In the genomic region with DNA sequence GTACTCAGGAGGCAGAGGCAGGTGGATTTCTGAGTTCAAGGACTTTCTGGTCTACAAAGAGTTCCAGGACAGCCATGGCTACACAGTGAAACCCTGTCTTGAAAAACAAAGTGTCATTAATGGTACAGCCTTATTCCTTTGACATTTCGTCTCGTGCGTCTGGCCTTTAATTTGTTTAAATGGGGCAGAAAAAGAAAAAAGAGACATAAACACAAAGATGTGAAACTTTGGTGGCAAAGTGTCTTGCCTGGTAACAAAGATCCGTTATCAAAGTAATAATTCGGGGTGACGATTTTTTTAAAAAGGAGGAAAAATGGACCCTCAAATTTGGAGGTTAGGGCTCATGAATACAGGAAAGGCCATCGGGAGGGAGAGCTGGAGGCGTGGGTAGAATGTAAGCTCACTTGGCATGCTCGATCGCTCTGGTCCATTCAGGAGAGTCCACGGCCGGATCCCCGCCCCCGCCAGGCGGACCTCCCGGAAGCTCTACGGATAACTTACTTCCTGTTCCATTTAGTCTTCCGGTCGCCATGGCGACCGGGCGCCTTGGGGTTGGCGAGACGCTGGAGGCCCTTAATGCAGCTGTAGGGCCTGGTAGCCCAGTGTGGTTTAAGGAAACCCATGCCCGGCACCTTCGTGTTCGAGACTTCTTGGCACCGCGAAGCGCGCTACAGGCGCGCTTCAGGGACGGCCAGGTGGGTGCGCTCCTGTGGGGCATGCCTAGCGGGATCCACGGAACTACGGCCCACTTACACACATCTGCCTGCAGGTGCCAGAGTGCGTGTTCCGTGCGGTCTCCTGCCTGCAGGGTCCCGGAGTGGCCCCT, we compare ENCODE assay signal across 8 mouse cellular contexts. TPM values are rescaled to one million over a fixed set of nuclear protein-coding genes. Genes with fewer than 3 reads are reported as not detected.
A peak's percentile ranks its signal among the peaks of the same experiment; 100 is the strongest.
DNase-seq lines count a peak whose midpoint lies in the region; ATAC-seq lines count a peak whose summit lies in the region.

A gene (plus strand): TSS at position 506 of the 826 bp plus-strand sequence.

- peak; percentile 63 for ATAC-seq in CD4-positive, CD25-positive, alpha-beta regulatory T cell, adult 4 months
- peak; percentile 17; the same call in 1 of the 2 replicates for ATAC-seq in heart, embryonic 13.5 days (ENCODE audit: extremely low read depth, insufficient number of reproducible peaks, low FRiP score, low TSS enrichment)
- ATAC-seq in liver, embryonic 15.5 days (ENCODE audit: insufficient read depth), result peak; percentile 53
- peak; percentile 57 for ATAC-seq in neural tube, embryonic 12.5 days (ENCODE audit: low FRiP score, low read depth)

- H3K9ac ChIP-seq in heart, embryonic 13.5 days, result peak within 1 kb of the TSS; percentile 83
- H3K9ac ChIP-seq in liver, embryonic 15.5 days, result peak within 1 kb of the TSS; percentile 83
- peak within 1 kb of the TSS; percentile 66 for H3K9ac ChIP-seq in neural tube, embryonic 12.5 days

- no peaks in the 10 kb centered on the region for H3K27me3 ChIP-seq in heart, embryonic 13.5 days (replicated peaks)
- H3K27me3 ChIP-seq in liver, embryonic 15.5 days, result no peaks in the 10 kb centered on the region
- H3K27me3 ChIP-seq in neural tube, embryonic 12.5 days (replicated peaks), result no peaks in the 10 kb centered on the region

- peaks cover 13% of the 10 kb centered on the region for H3K4me1 ChIP-seq in brown adipose tissue, adult 24 weeks (ENCODE audit: control insufficient read depth, insufficient read depth, insufficient read length, low read length)
- peaks cover 51% of the 10 kb centered on the region for H3K4me1 ChIP-seq in heart, embryonic 13.5 days
- peaks cover 62% of the 10 kb centered on the region for H3K4me1 ChIP-seq in liver, embryonic 15.5 days (replicated peaks)
- H3K4me1 ChIP-seq in neural tube, embryonic 12.5 days, result peaks cover 52% of the 10 kb centered on the region

- peak within 1 kb of the TSS; percentile 79 for H3K4me3 ChIP-seq in brown adipose tissue, adult 24 weeks (ENCODE audit: insufficient read depth, low read depth, low read length)
- peak within 1 kb of the TSS; percentile 68 for H3K4me3 ChIP-seq in heart, embryonic 13.5 days
- H3K4me3 ChIP-seq in liver, embryonic 15.5 days (replicated peaks), result peak within 1 kb of the TSS; percentile 80
- H3K4me3 ChIP-seq in neural tube, embryonic 12.5 days, result peak within 1 kb of the TSS; percentile 51

- peak within 1 kb of the TSS; percentile 71; the same call in 1 of the 2 replicates for H3K27ac ChIP-seq in brown adipose tissue, adult 24 weeks (replicated peaks; ENCODE audit: low read depth, low read length)
- H3K27ac ChIP-seq in heart, embryonic 13.5 days (replicated peaks), result peak within 1 kb of the TSS; percentile 60
- peak within 1 kb of the TSS; percentile 96 for H3K27ac ChIP-seq in liver, embryonic 15.5 days (replicated peaks)
- 0 out of 2 replicates have a peak within 1 kb of the TSS, but pooled peaks have one; percentile 42 for H3K27ac ChIP-seq in neural tube, embryonic 12.5 days

- H3K4me2 ChIP-seq in heart, embryonic 13.5 days, result peak within 1 kb of the TSS; percentile 98
- H3K4me2 ChIP-seq in liver, embryonic 15.5 days, result peak within 1 kb of the TSS; percentile 98
- H3K4me2 ChIP-seq in neural tube, embryonic 12.5 days (replicated peaks), result peak within 1 kb of the TSS; percentile 99

- peaks cover 53% of the 10 kb centered on the region for H3K36me3 ChIP-seq in heart, embryonic 13.5 days
- H3K36me3 ChIP-seq in liver, embryonic 15.5 days (replicated peaks), result peaks cover 39% of the 10 kb centered on the region
- H3K36me3 ChIP-seq in neural tube, embryonic 12.5 days, result peaks cover 48% of the 10 kb centered on the region

- peak; percentile 46 for DNase-seq in fat pad, adult 2 months (ENCODE audit: extremely low read depth, low read depth, low spot score)
- peak; percentile 96 for DNase-seq in kidney, postnatal 10 days
- DNase-seq in telencephalon, adult 2 months (ENCODE audit: low read depth, low spot score), result peak; percentile 91

- no peaks in the 10 kb centered on the region for H3K9me3 ChIP-seq in heart, embryonic 13.5 days
- H3K9me3 ChIP-seq in liver, embryonic 15.5 days (replicated peaks), result no peaks in the 10 kb centered on the region
- no peaks in the 10 kb centered on the region for H3K9me3 ChIP-seq in neural tube, embryonic 12.5 days

- WGBS in heart, embryonic 13.5 days, result 5% methylated on average over 42 of the region's 42 CpGs
- 4% methylated on average over 42 of the region's 42 CpGs for WGBS in liver, embryonic 15.5 days (ENCODE audit: insufficient replicate concordance)
- 7% methylated on average over 42 of the region's 42 CpGs for WGBS in neural tube, embryonic 12.5 days

RNA-seq across cellular contexts. Expression of the gene that starts here (rescaled TPM):
- 10 to 100 TPM; 65.5 to 75.7 TPM for polyA plus RNA-seq in CD4-positive, CD25-positive, alpha-beta regulatory T cell, adult 4 months (2017; shearing (Covaris generic))
- 57.1 and 58.3 TPM in 2 replicates for polyA plus RNA-seq in brown adipose tissue, adult 24 weeks (2012; ENCODE audit: insufficient read depth, insufficient read length, missing spikeins)
- 86.6 and 92.1 TPM in 2 replicates for polyA plus RNA-seq in heart, embryonic 13.5 days (2015; fragmentation: Nextera tagmentation; extraction: Ambion mirVana)
- 29.2 and 34.2 TPM in 2 replicates for polyA plus RNA-seq in liver, embryonic 15.5 days (2015; fragmentation: Nextera tagmentation; extraction: Ambion mirVana)
- polyA plus RNA-seq in neural tube, embryonic 12.5 days (2016; fragmentation: Nextera tagmentation; extraction: Ambion mirVana), result 240 and 254 TPM in 2 replicates

Comparison
In these comparisons a context has a peak if more than half of its experiments do, and no peak if none do; other contexts are left out.
1. Peak in every context shown above with its lines: DNase-seq, ATAC-seq, H3K4me3 ChIP-seq and H3K27ac ChIP-seq.
2. H3K27ac ChIP-seq: peak in every context shown above with its lines; median percentile 96 in liver, embryonic 15.5 days; 71 in brown adipose tissue, adult 24 weeks; 60 in heart, embryonic 13.5 days; 42 in neural tube, embryonic 12.5 days.
3. DNase-seq: peak in every context shown above with its lines; median percentile 96 in kidney, postnatal 10 days; 91 in telencephalon, adult 2 months; 46 in fat pad, adult 2 months.